Mouse (Mus musculus): Measurements from ENCODE around the gene Tbc1d19.

GRCm38 (mm10) chr5:53934040-53934439 lies 124.6 kb downstream of the Tbc1d19 start:
- TF ChIP-seq GATA1 (IDR thresholded peaks at IDR 0.05; ENCODE audit: borderline replicate concordance, low read length) (no peak), FLI1 (IDR thresholded peaks at IDR 0.05; ENCODE audit: low read length) (no peak)
